Mouse (Mus musculus): Measurements from ENCODE around the gene Taf4. TPM values are rescaled to one million over a fixed set of nuclear protein-coding genes. Genes with fewer than 3 reads are reported as not detected.

Taf4 gene
- polyA plus RNA-seq, 1 experiment from 2014 or later, result 3.1 TPM

- ATAC-seq, result no peak
- Histone ChIP-seq H3K4me2 (replicated peaks) (no peak overlapping the region), H3K36me3 (no peaks in the 10 kb centered on the region), H3K4me1 (replicated peaks) (peaks cover 23% of the 10 kb centered on the region), H3K27me3 (replicated peaks) (no peaks in the 10 kb centered on the region), H3K9me3 (no peaks in the 10 kb centered on the region), H3K4me3 (replicated peaks) (no peak overlapping the region), H3K9ac (no peak overlapping the region), H3K27ac (no peak overlapping the region)
- 52% methylated on average over 14 of the region's 14 CpGs for WGBS
Observed at GRCm38 (mm10) chr2:179951542-179952524, 24.6 kb downstream of the Taf4 start.

GRCm38 (mm10) chr2:179948820-179949219 is 27.6 kb downstream of the Taf4 start:
- no peak overlapping the region for H3K4me2 ChIP-seq (replicated peaks)
- H3K27ac ChIP-seq, result no peak overlapping the region
- no peak for ATAC-seq
- H3K36me3 ChIP-seq, result no peaks in the 10 kb centered on the region
- peaks cover 29% of the 10 kb centered on the region for H3K4me1 ChIP-seq (replicated peaks)
- H3K9me3 ChIP-seq, result no peaks in the 10 kb centered on the region
- 76% methylated on average over 5 of the region's 5 CpGs for WGBS
- H3K27me3 ChIP-seq (replicated peaks), result no peaks in the 10 kb centered on the region
- no peak overlapping the region for H3K9ac ChIP-seq
- no peak overlapping the region for H3K4me3 ChIP-seq (replicated peaks)

- Histone ChIP-seq H3K4me3 (replicated peaks) (no peak overlapping the region), H3K9ac (no peak overlapping the region), H3K27ac (no peak overlapping the region), H3K4me1 (replicated peaks) (peaks cover 35% of the 10 kb centered on the region), H3K4me2 (replicated peaks) (no peak overlapping the region), H3K36me3 (no peaks in the 10 kb centered on the region), H3K9me3 (no peaks in the 10 kb centered on the region), H3K27me3 (replicated peaks) (no peaks in the 10 kb centered on the region)
- ATAC-seq, result no peak
- 37% methylated on average over 5 of the region's 5 CpGs for WGBS
Observed at GRCm38 (mm10) chr2:179947607-179948006, 28.8 kb downstream of the Taf4 start.

- Histone ChIP-seq H3K27me3 (replicated peaks) (no peaks in the 10 kb centered on the region), H3K9ac (no peak overlapping the region), H3K4me2 (replicated peaks) (no peak overlapping the region), H3K9me3 (no peaks in the 10 kb centered on the region), H3K4me1 (replicated peaks) (peaks cover 27% of the 10 kb centered on the region), H3K4me3 (replicated peaks) (no peak overlapping the region), H3K27ac (no peak overlapping the region), H3K36me3 (no peaks in the 10 kb centered on the region)
- 84% methylated on average over 6 of the region's 6 CpGs for WGBS
- no peak for ATAC-seq
Observed at GRCm38 (mm10) chr2:179946496-179946895, 29.9 kb downstream of the Taf4 start.

GRCm38 (mm10) chr2:179945051-179945450 is 31.4 kb downstream of the Taf4 start:
- Histone ChIP-seq H3K36me3 (no peaks in the 10 kb centered on the region), H3K4me3 (replicated peaks) (no peak overlapping the region), H3K9ac (no peak overlapping the region), H3K27ac (no peak overlapping the region), H3K4me1 (replicated peaks) (peaks cover 27% of the 10 kb centered on the region), H3K9me3 (no peaks in the 10 kb centered on the region), H3K27me3 (replicated peaks) (no peaks in the 10 kb centered on the region), H3K4me2 (replicated peaks) (no peak overlapping the region)
- 46% methylated on average over 4 of the region's 4 CpGs for WGBS
- peak; percentile 23; the same call in 1 of the 2 replicates for ATAC-seq

- Histone ChIP-seq H3K9me3 (no peaks in the 10 kb centered on the region), H3K36me3 (no peaks in the 10 kb centered on the region), H3K27me3 (replicated peaks) (no peaks in the 10 kb centered on the region), H3K4me1 (replicated peaks) (peaks cover 12% of the 10 kb centered on the region; the same call in 1 of the 2 replicates), H3K4me3 (replicated peaks) (no peak overlapping the region), H3K27ac (no peak overlapping the region), H3K4me2 (replicated peaks) (no peak overlapping the region), H3K9ac (no peak overlapping the region)
- no peak for ATAC-seq
- 97% methylated on average over 1 of the region's 1 CpGs for WGBS
Observed at GRCm38 (mm10) chr2:179941696-179942095, 34.8 kb downstream of the Taf4 start.

GRCm38 (mm10) chr2:179937091-179937490 is 39.4 kb downstream of the Taf4 start:
- Histone ChIP-seq H3K9ac (no peak overlapping the region), H3K4me1 (replicated peaks) (no peaks in the 10 kb centered on the region), H3K4me3 (replicated peaks) (no peak overlapping the region), H3K4me2 (replicated peaks) (no peak overlapping the region; the same call in 1 of the 2 replicates), H3K36me3 (peaks cover 10% of the 10 kb centered on the region; the same call in 1 of the 2 replicates), H3K27me3 (replicated peaks) (no peaks in the 10 kb centered on the region), H3K9me3 (no peaks in the 10 kb centered on the region), H3K27ac (no peak overlapping the region)
- WGBS, result 64% methylated on average over 4 of the region's 4 CpGs
- no peak for ATAC-seq

GRCm38 (mm10) chr2:179934165-179934564 is 42.3 kb downstream of the Taf4 start:
- Histone ChIP-seq H3K4me3 (replicated peaks) (no peak overlapping the region), H3K36me3 (peaks cover 19% of the 10 kb centered on the region; the same call in 1 of the 2 replicates), H3K4me2 (replicated peaks) (no peak overlapping the region), H3K27ac (no peak overlapping the region), H3K9me3 (no peaks in the 10 kb centered on the region), H3K4me1 (replicated peaks) (no peaks in the 10 kb centered on the region), H3K27me3 (replicated peaks) (no peaks in the 10 kb centered on the region), H3K9ac (no peak overlapping the region)
- WGBS, result 72% methylated on average over 3 of the region's 3 CpGs
- ATAC-seq, result no peak

GRCm38 (mm10) chr2:179931741-179932140 is 44.7 kb downstream of the Taf4 start:
- no peaks in the 10 kb centered on the region for H3K9me3 ChIP-seq
- 88% methylated on average over 16 of the region's 16 CpGs for WGBS
- no peaks in the 10 kb centered on the region for H3K27me3 ChIP-seq (replicated peaks)
- no peaks in the 10 kb centered on the region for H3K4me1 ChIP-seq (replicated peaks)
- H3K4me3 ChIP-seq (replicated peaks), result no peak overlapping the region
- H3K9ac ChIP-seq, result no peak overlapping the region
- H3K4me2 ChIP-seq (replicated peaks), result no peak overlapping the region
- H3K27ac ChIP-seq, result no peak overlapping the region
- H3K36me3 ChIP-seq, result peaks cover 19% of the 10 kb centered on the region; the same call in 1 of the 2 replicates
- ATAC-seq, result no peak

- no peak overlapping the region for H3K9ac ChIP-seq
- H3K4me2 ChIP-seq (replicated peaks), result no peak overlapping the region
- 79% methylated on average over 13 of the region's 13 CpGs for WGBS
- no peaks in the 10 kb centered on the region for H3K27me3 ChIP-seq (replicated peaks)
- H3K9me3 ChIP-seq, result no peaks in the 10 kb centered on the region
- no peak overlapping the region for H3K4me3 ChIP-seq (replicated peaks)
- no peaks in the 10 kb centered on the region for H3K4me1 ChIP-seq (replicated peaks)
- H3K27ac ChIP-seq, result no peak overlapping the region
- peaks cover 23% of the 10 kb centered on the region; the same call in 1 of the 2 replicates for H3K36me3 ChIP-seq
- ATAC-seq, result no peak
Observed at GRCm38 (mm10) chr2:179929166-179929565, 47.3 kb downstream of the Taf4 start.

GRCm38 (mm10) chr2:179924038-179924437 is 52.4 kb downstream of the Taf4 start:
- H3K9ac ChIP-seq, result no peak overlapping the region

GRCm38 (mm10) chr2:179921021-179921653 is 55.3 kb downstream of the Taf4 start:
- no peak overlapping the region for H3K27ac ChIP-seq
- no peaks in the 10 kb centered on the region for H3K9me3 ChIP-seq
- H3K9ac ChIP-seq, result no peak overlapping the region
- no peaks in the 10 kb centered on the region for H3K27me3 ChIP-seq (replicated peaks)
- WGBS, result 94% methylated on average over 8 of the region's 8 CpGs
- ATAC-seq, result no peak
- H3K4me1 ChIP-seq (replicated peaks), result no peaks in the 10 kb centered on the region
- peaks cover 28% of the 10 kb centered on the region for H3K36me3 ChIP-seq
- H3K4me3 ChIP-seq (replicated peaks), result no peak overlapping the region
- no peak overlapping the region for H3K4me2 ChIP-seq (replicated peaks)

More at GRCm38 (mm10) chr2:179924038-179924437, 52.4 kb downstream of the Taf4 start:
- 84% methylated on average over 6 of the region's 6 CpGs for WGBS
- Histone ChIP-seq H3K9me3 (no peaks in the 10 kb centered on the region), H3K4me1 (replicated peaks) (no peaks in the 10 kb centered on the region), H3K36me3 (peaks cover 30% of the 10 kb centered on the region), H3K27me3 (replicated peaks) (no peaks in the 10 kb centered on the region), H3K27ac (no peak overlapping the region), H3K4me3 (replicated peaks) (no peak overlapping the region), H3K4me2 (replicated peaks) (no peak overlapping the region)
- no peak for ATAC-seq
